Mouse (Mus musculus) heart, postnatal 36 days (tissue): ENCODE measurements around the gene Fam110a. TPM values are rescaled to one million over a fixed set of nuclear protein-coding genes. Genes with fewer than 3 reads are reported as not detected.
A peak's percentile ranks its signal among the peaks of the same experiment; 100 is the strongest.

ENCODE experiments used
- DNase-seq, 2 experiments: peaks; one replicate each; pipeline ENCODE4 v3.0.0; 2021 to 2022
- intact Hi-C: fragments of 180-260 bp; cut with DNase I; formaldehyde crosslinking; loops from one replicate; pipeline ENCODE4 v1.15.1; 2025
- microRNA-seq, 2 experiments: library from miRNA; unstranded; fragments of <30 nt; microRNA quantifications; one replicate each; pipeline ENCODE4 v1.2.0; 2021; ENCODE audit warnings: borderline number of aligned reads in 2 of 2
- total RNA-seq, 2 experiments: library from RNA; stranded (reverse); gene quantifications; 2 replicates each; pipeline ENCODE4 v1.2.3; 2021

Fam110a gene
- total RNA-seq, 2 experiments from 2014 or later, result 3.4 to 5.7 TPM

- intact Hi-C loops, result no loop called here
- DNase-seq, result no peak
These were observed 32.4 kb downstream of the Fam110a start for GRCm38 (mm10) chr2:151947617-151948016.

- DNase-seq, result no peak
- intact Hi-C loops, result no loop called here
These were observed 35.9 kb downstream of the Fam110a start for GRCm38 (mm10) chr2:151944106-151944505.

GRCm38 (mm10) chr2:151941269-151941668, 38.8 kb downstream of the Fam110a start:
- intact Hi-C loops, result loop anchor here (1.0 kb wide), 1 partner anchor 53 kb away; no protein-coding TSS in a partner anchor
- peak; percentile 59 to 65 for DNase-seq

- intact Hi-C loops, result no loop called here
- no peak for DNase-seq
These were observed 40.2 kb downstream of the Fam110a start for GRCm38 (mm10) chr2:151939651-151940420.

GRCm38 (mm10) chr2:151938780-151939200, 41.2 kb downstream of the Fam110a start:
- peak; percentile 69 to 76 for DNase-seq
- intact Hi-C loops, result no loop called here

- DNase-seq, result peak in 1 of 2 experiments; percentile 48
- intact Hi-C loops, result no loop called here
These were observed 42.1 kb downstream of the Fam110a start for GRCm38 (mm10) chr2:151937893-151938292.

GRCm38 (mm10) chr2:151930389-151931074, 49.5 kb downstream of the Fam110a start:
- intact Hi-C loops, result loop anchor here (2.0 kb wide), 2 partner anchors 54 to 64 kb away; no protein-coding TSS in a partner anchor
- DNase-seq, result peak; percentile 82 to 92

- no peak for DNase-seq
- intact Hi-C loops, result no loop called here
These were observed 52.9 kb downstream of the Fam110a start for GRCm38 (mm10) chr2:151927103-151927502.

- intact Hi-C loops, result no loop called here
- no peak for DNase-seq
These were observed 54.3 kb downstream of the Fam110a start for GRCm38 (mm10) chr2:151925715-151926114.

GRCm38 (mm10) chr2:151924276-151924675, 55.7 kb downstream of the Fam110a start:
- intact Hi-C loops, result no loop called here

GRCm38 (mm10) chr2:151921596-151921995, 58.4 kb downstream of the Fam110a start:
- intact Hi-C loops, result no loop called here
- peak; percentile 46 to 54 for DNase-seq

More at GRCm38 (mm10) chr2:151924276-151924675, 55.7 kb downstream of the Fam110a start:
- no peak for DNase-seq

- intact Hi-C loops, result no loop called here
- DNase-seq, result no peak
These were observed 59.0 kb downstream of the Fam110a start for GRCm38 (mm10) chr2:151921068-151921467.

Small RNA genes lying within 50 kb of the gene (microRNA-seq; reads per million reads assigned to microRNA genes)
- 0 to 0.72 reads per million in 2 experiments for gene Mir1953

Other genes starting within 250 kb of the Fam110a start
- 10 to 100 TPM; 21.3 to 25.6 TPM for gene Psmf1, start 236.0 kb downstream of the Fam110a start, total RNA-seq
- gene Rspo4, start 137.3 kb downstream of the Fam110a start, total RNA-seq, result not detected
- gene Angpt4, start 69.0 kb downstream of the Fam110a start, total RNA-seq, result under 1 TPM; 0.19 to 0.22 TPM
- 1 to 10 TPM; 1.2 to 2.4 TPM for gene Slc52a3, start 16.3 kb upstream of the Fam110a start, total RNA-seq
- not detected for gene Scrt2, start 101.3 kb upstream of the Fam110a start, total RNA-seq
- 10 to 100 TPM; 16.6 to 21.6 TPM for gene Srxn1, start 125.3 kb upstream of the Fam110a start, total RNA-seq
- 10 to 100 TPM; 39.7 to 50.1 TPM for gene Tcf15, start 163.3 kb upstream of the Fam110a start, total RNA-seq
- gene Csnk2a1, start 246.6 kb upstream of the Fam110a start, total RNA-seq, result 100 to 1,000 TPM in 1 of 2 experiments, 10 to 100 TPM in 1; 92.1 to 101 TPM